Mouse (Mus musculus) skeletal muscle tissue, adult 2 months (tissue): ENCODE measurements around the gene Rpp14.

Source experiments
- DNase-seq: peaks from one replicate; pipeline ENCODE4 v3.0.0-alpha.2; 2012; ENCODE audit warnings: low read depth, low spot score

Gene Rpp14

GRCm38 (mm10) chr14:8059938-8060337, 20.2 kb upstream of the Rpp14 start:
- DNase-seq: no peak

GRCm38 (mm10) chr14:8062076-8062475, 18.1 kb upstream of the Rpp14 start:
- DNase-seq: no peak

- DNase-seq: no peak
These were observed 17.4 kb upstream of the Rpp14 start for GRCm38 (mm10) chr14:8062537-8063301.

GRCm38 (mm10) chr14:8063835-8064785, 16.1 kb upstream of the Rpp14 start:
- no peak for DNase-seq

GRCm38 (mm10) chr14:8080718-8081117, 551 bp downstream of the Rpp14 start:
- no peak for DNase-seq

- no peak for DNase-seq
These were observed 2.8 kb downstream of the Rpp14 start for GRCm38 (mm10) chr14:8082949-8083348.

GRCm38 (mm10) chr14:8089016-8089415, 8.8 kb downstream of the Rpp14 start:
- no peak for DNase-seq

- no peak for DNase-seq
These were observed 12.4 kb downstream of the Rpp14 start for GRCm38 (mm10) chr14:8092573-8092972.

- no peak for DNase-seq
These were observed 13.3 kb downstream of the Rpp14 start for GRCm38 (mm10) chr14:8093427-8093826.

- no peak for DNase-seq
These were observed 14.9 kb downstream of the Rpp14 start for GRCm38 (mm10) chr14:8094931-8095561.

GRCm38 (mm10) chr14:8095562-8095950, 15.4 kb downstream of the Rpp14 start:
- peak; percentile 45 for DNase-seq

- DNase-seq: peak; percentile 73
These were observed 18.0 kb downstream of the Rpp14 start, which contains the start of gene Pxk for GRCm38 (mm10) chr14:8097978-8098686. Pxk (plus strand) TSS chr14:8098211.

- no peak for DNase-seq
These were observed 18.5 kb downstream of the Rpp14 start for GRCm38 (mm10) chr14:8098687-8098995.

- peak; percentile 56 for DNase-seq
These were observed 19.4 kb downstream of the Rpp14 start for GRCm38 (mm10) chr14:8099561-8100021.

- no peak for DNase-seq
These were observed 21.7 kb downstream of the Rpp14 start for GRCm38 (mm10) chr14:8101886-8102285.

GRCm38 (mm10) chr14:8102676-8103075, 22.5 kb downstream of the Rpp14 start:
- DNase-seq: no peak

GRCm38 (mm10) chr14:8108047-8108446, 27.9 kb downstream of the Rpp14 start:
- no peak for DNase-seq

GRCm38 (mm10) chr14:8108976-8109375, 28.8 kb downstream of the Rpp14 start:
- DNase-seq: no peak

- no peak for DNase-seq
These were observed 31.4 kb downstream of the Rpp14 start for GRCm38 (mm10) chr14:8111545-8111944.

GRCm38 (mm10) chr14:8112036-8112435, 31.9 kb downstream of the Rpp14 start:
- no peak for DNase-seq

- no peak for DNase-seq
These were observed 33.4 kb downstream of the Rpp14 start for GRCm38 (mm10) chr14:8113616-8114015.
